In genomic region chr11:97627556-97628302, GRCm38 (mm10) we compare ENCODE assay signal across 10 mouse cellular contexts. TPM values are rescaled to one million over a fixed set of nuclear protein-coding genes. Genes with fewer than 3 reads are reported as not detected.
DNase-seq lines count a peak whose midpoint lies in the region; ATAC-seq lines count a peak whose summit lies in the region.
"Had no signal": no experiment of that assay in that cellular context is flagged by ENCODE, and none has a peak within 500 bp of the region (broad histone marks: within the 10 kb centered on the region; RNA-seq: fewer than 3 reads in every experiment).

No protein-coding gene starts in this region.

- WGBS in heart, embryonic 13.5 days = 3% methylated on average over 30 of the region's 30 CpGs
- 3% methylated on average over 30 of the region's 30 CpGs for WGBS in embryonic facial prominence, embryonic 12.5 days
- 7% methylated on average over 30 of the region's 30 CpGs for WGBS in intestine, embryonic 14.5 days

- H3K4me2 ChIP-seq in heart, embryonic 13.5 days = peak overlapping the region; percentile 90
- peak overlapping the region; percentile 79 for H3K4me2 ChIP-seq in embryonic facial prominence, embryonic 12.5 days (replicated peaks)
- H3K4me2 ChIP-seq in intestine, embryonic 14.5 days (ENCODE audit: low read length) = peak overlapping the region; percentile 90

- ATAC-seq in heart, embryonic 13.5 days (ENCODE audit: extremely low read depth, insufficient number of reproducible peaks, low FRiP score, low TSS enrichment) = no peak
- no peak for ATAC-seq in embryonic facial prominence, embryonic 12.5 days (ENCODE audit: insufficient number of reproducible peaks, insufficient read depth, low FRiP score, low TSS enrichment)
- no peak for ATAC-seq in intestine, embryonic 14.5 days (replicated peaks; ENCODE audit: low FRiP score, low TSS enrichment, low read depth)

- no peak for DNase-seq in heart, adult 9 months (ENCODE audit: low spot score in 2 of 2)
- DNase-seq in intestine, embryonic 14.5 days (ENCODE audit: low spot score) = peak; percentile 73
- DNase-seq in neural tube, embryonic 10.5 days (ENCODE audit: extremely low spot score, low spot score) = peak; percentile 56
- no peak for DNase-seq in urinary bladder, postnatal 36 days (ENCODE audit: low spot score in 2 of 2)
- DNase-seq in frontal cortex, postnatal 10 days (ENCODE audit: low spot score in 2 of 2) = no peak
- DNase-seq in testis, postnatal 14 days (ENCODE audit: low spot score) = no peak
- DNase-seq: gastrocnemius, postnatal 25 days had no signal

- H3K36me3 ChIP-seq in heart, embryonic 13.5 days = no peaks in the 10 kb centered on the region
- H3K36me3 ChIP-seq in embryonic facial prominence, embryonic 12.5 days = no peaks in the 10 kb centered on the region
- H3K36me3 ChIP-seq in intestine, embryonic 14.5 days (ENCODE audit: control insufficient read depth, insufficient read depth, low read length) = no peaks in the 10 kb centered on the region

- peaks cover 34% of the 10 kb centered on the region for H3K4me1 ChIP-seq in heart, embryonic 13.5 days
- peaks cover 22% of the 10 kb centered on the region for H3K4me1 ChIP-seq in embryonic facial prominence, embryonic 12.5 days
- 0 out of 2 replicates have a peak, but pooled peaks cover 12% of the 10 kb centered on the region for H3K4me1 ChIP-seq in intestine, embryonic 14.5 days (replicated peaks; ENCODE audit: control insufficient read depth, insufficient read depth, low read length)

- H3K9me3 ChIP-seq in heart, embryonic 13.5 days = no peaks in the 10 kb centered on the region
- no peaks in the 10 kb centered on the region for H3K9me3 ChIP-seq in embryonic facial prominence, embryonic 12.5 days
- H3K9me3 ChIP-seq in intestine, embryonic 14.5 days (ENCODE audit: control insufficient read depth, low read length) = no peaks in the 10 kb centered on the region

- H3K27ac ChIP-seq in heart, embryonic 13.5 days (replicated peaks) = no peak overlapping the region
- no peak overlapping the region for H3K27ac ChIP-seq in embryonic facial prominence, embryonic 12.5 days
- H3K27ac ChIP-seq in intestine, embryonic 14.5 days (ENCODE audit: low read depth) = no peak overlapping the region
- H3K27ac ChIP-seq: macrophage had no signal

- peaks cover 94% of the 10 kb centered on the region for H3K27me3 ChIP-seq in heart, embryonic 13.5 days (replicated peaks)
- H3K27me3 ChIP-seq in embryonic facial prominence, embryonic 12.5 days = peaks cover 74% of the 10 kb centered on the region
- peaks cover 78% of the 10 kb centered on the region for H3K27me3 ChIP-seq in intestine, embryonic 14.5 days (replicated peaks; ENCODE audit: control insufficient read depth, insufficient read depth, low read length)

- peak overlapping the region; percentile 69 for H3K4me3 ChIP-seq in heart, embryonic 13.5 days
- H3K4me3 ChIP-seq in embryonic facial prominence, embryonic 12.5 days = peak overlapping the region; percentile 64
- H3K4me3 ChIP-seq in intestine, embryonic 14.5 days (ENCODE audit: low read depth, low read length) = peak overlapping the region; percentile 59

- H3K9ac ChIP-seq in heart, embryonic 13.5 days = peak overlapping the region; percentile 51; the same call in 1 of the 2 replicates
- H3K9ac ChIP-seq in embryonic facial prominence, embryonic 12.5 days = peak overlapping the region; percentile 69; the same call in 1 of the 2 replicates
- H3K9ac ChIP-seq in intestine, embryonic 14.5 days (ENCODE audit: low read length) = no peak overlapping the region

RNA-seq across cellular contexts. Expression of gene Epop, which starts 1.8 kb away (rescaled TPM):
- 1.1 and 1.4 TPM in 2 replicates for polyA plus RNA-seq in heart, embryonic 13.5 days (2015; fragmentation: Nextera tagmentation; extraction: Ambion mirVana)
- polyA plus RNA-seq in embryonic facial prominence, embryonic 12.5 days (2016; fragmentation: Nextera tagmentation; extraction: Ambion mirVana) = 15.3 and 16.4 TPM in 2 replicates
- 3.1 and 3.6 TPM in 2 replicates for polyA plus RNA-seq in intestine, embryonic 14.5 days (2014; fragmentation: Nextera tagmentation; extraction: Ambion mirVana)

RNA-seq across cellular contexts. Expression of gene Mllt6, which starts 35.5 kb away (rescaled TPM):
- 1.7 and 1.9 TPM in 2 replicates for polyA plus RNA-seq in heart, embryonic 13.5 days (2015; fragmentation: Nextera tagmentation; extraction: Ambion mirVana)
- polyA plus RNA-seq in embryonic facial prominence, embryonic 12.5 days (2016; fragmentation: Nextera tagmentation; extraction: Ambion mirVana) = 3.2 and 3.4 TPM in 2 replicates
- 4.6 and 4.8 TPM in 2 replicates for polyA plus RNA-seq in intestine, embryonic 14.5 days (2014; fragmentation: Nextera tagmentation; extraction: Ambion mirVana)

RNA-seq across cellular contexts. Expression of gene Srcin1, which starts 51.7 kb away (rescaled TPM):
- polyA plus RNA-seq in heart, embryonic 13.5 days (2015; fragmentation: Nextera tagmentation; extraction: Ambion mirVana) = 0.03 and 0.08 TPM in 2 replicates
- 1.00 and 1.3 TPM in 2 replicates for polyA plus RNA-seq in embryonic facial prominence, embryonic 12.5 days (2016; fragmentation: Nextera tagmentation; extraction: Ambion mirVana)
- 0.16 and 0.30 TPM in 2 replicates for polyA plus RNA-seq in intestine, embryonic 14.5 days (2014; fragmentation: Nextera tagmentation; extraction: Ambion mirVana)

RNA-seq across cellular contexts. Expression of gene Cisd3, which starts 57.9 kb away (rescaled TPM):
- polyA plus RNA-seq in heart, embryonic 13.5 days (2015; fragmentation: Nextera tagmentation; extraction: Ambion mirVana) = 44.1 and 53.7 TPM in 2 replicates
- polyA plus RNA-seq in embryonic facial prominence, embryonic 12.5 days (2016; fragmentation: Nextera tagmentation; extraction: Ambion mirVana) = 11.6 and 13.7 TPM in 2 replicates
- polyA plus RNA-seq in intestine, embryonic 14.5 days (2014; fragmentation: Nextera tagmentation; extraction: Ambion mirVana) = 41.2 and 47.9 TPM in 2 replicates

Comparison
In these comparisons a context has a peak if more than half of its experiments do, and no peak if none do; other contexts are left out.
1. DNase-seq: peak in intestine, embryonic 14.5 days (single experiment) and neural tube, embryonic 10.5 days (single experiment); none in heart, adult 9 months (0 of 2), urinary bladder, postnatal 36 days (0 of 2), frontal cortex, postnatal 10 days (0 of 2) and testis, postnatal 14 days (single experiment).
2. Peak in every context shown above with its lines, with median percentiles within 50 percentile points of each other: H3K4me2 ChIP-seq and H3K4me3 ChIP-seq.